1 mouse cellular context compared by ENCODE assay signal in the genomic region with DNA sequence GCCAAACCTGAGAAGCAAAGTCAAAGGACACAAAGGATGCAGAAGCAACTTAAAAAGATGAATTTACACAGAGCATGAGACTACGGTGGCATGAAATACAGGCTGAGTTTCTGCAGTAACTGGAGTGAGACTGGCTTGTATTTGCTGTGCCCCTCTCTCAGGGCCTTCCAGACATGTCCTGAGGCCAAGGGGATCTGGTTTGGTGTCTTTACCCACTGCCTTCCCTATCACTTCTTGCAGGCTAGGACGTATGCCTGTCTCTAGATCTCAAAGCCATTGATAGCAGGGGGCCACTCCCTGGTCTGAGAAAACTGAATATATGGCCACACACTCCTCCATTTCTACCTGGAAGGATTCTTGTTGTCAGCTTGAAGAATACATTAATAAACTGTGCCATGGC.
TF ChIP-seq lines count a peak whose summit lies in the region.

No protein-coding gene starts in this region.

TF ChIP-seq in MEL, 35 proteins besides CTCF, POLR2A, EP300 and RAD21:
- TF ChIP-seq MEF2A (IDR thresholded peaks at IDR 0.05; ENCODE audit: extremely low read depth, insufficient replicate concordance, low read depth, low read length, poor library complexity, severe bottlenecking) (no peak), USF2 (IDR thresholded peaks at IDR 0.05; ENCODE audit: borderline replicate concordance in 1 of 2, insufficient read depth in 1 of 2, low read depth in 1 of 2, low read length in 2 of 2) (no peak), ETS1 (IDR thresholded peaks at IDR 0.05; ENCODE audit: low read depth, low read length) (0 out of 2 replicates have a peak, but pooled peaks have one; percentile 3), HCFC1 (IDR thresholded peaks at IDR 0.05; ENCODE audit: low read depth, low read length) (no peak), MAFK (IDR thresholded peaks at IDR 0.05; ENCODE audit: borderline replicate concordance, low read depth, low read length) (no peak)
